Mouse (Mus musculus) urinary bladder, adult 18-20 months (tissue): ENCODE measurements around the gene Syt3.

Experiments used
- DNase-seq, 2 experiments: peaks; one replicate each; pipeline ENCODE4 v3.0.0; 2022; ENCODE audit warnings: low spot score in 2 of 2, mixed read lengths in 2 of 2

Gene Syt3

DNA sequence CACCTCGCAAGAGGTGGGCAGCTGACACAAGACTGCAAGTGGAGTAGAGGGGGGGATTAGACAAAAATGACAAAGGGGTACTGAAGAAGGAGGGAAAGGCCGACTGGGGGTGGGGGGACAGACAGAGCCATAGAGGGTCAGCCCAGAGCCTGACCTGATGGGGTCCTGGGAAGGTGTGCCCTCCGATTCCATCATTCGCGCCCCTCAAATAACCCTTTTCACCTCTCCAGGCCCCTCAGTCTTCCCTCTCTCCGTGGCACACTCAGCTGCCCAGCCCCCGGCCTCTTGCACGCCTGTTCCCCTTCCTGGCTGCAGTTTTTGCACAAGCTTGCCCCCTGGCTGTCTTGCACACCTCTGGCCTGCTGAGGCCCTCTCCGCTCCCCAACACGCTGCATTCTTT, 26.4 kb upstream of the Syt3 start:
- DNase-seq = no peak

DNA sequence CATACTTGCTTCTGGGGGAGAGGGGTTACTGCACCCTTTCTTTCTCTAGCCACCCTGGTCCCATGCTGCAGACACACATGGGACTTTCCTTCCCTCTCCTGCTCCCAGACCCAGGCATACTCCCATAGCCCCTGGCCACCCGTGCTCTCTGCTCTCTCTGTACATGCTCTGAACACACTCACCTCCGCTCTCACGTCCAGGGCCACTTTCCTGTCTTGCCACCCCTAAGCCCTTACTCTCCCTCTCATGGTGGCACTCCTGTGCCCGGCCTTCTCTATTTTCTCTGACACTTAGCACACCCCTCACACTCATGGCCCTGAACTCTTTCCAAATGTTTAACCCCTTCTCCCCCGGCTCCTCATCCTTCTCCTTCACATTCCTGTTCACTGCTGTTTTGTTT, 25.9 kb upstream of the Syt3 start:
- no peak for DNase-seq

DNA sequence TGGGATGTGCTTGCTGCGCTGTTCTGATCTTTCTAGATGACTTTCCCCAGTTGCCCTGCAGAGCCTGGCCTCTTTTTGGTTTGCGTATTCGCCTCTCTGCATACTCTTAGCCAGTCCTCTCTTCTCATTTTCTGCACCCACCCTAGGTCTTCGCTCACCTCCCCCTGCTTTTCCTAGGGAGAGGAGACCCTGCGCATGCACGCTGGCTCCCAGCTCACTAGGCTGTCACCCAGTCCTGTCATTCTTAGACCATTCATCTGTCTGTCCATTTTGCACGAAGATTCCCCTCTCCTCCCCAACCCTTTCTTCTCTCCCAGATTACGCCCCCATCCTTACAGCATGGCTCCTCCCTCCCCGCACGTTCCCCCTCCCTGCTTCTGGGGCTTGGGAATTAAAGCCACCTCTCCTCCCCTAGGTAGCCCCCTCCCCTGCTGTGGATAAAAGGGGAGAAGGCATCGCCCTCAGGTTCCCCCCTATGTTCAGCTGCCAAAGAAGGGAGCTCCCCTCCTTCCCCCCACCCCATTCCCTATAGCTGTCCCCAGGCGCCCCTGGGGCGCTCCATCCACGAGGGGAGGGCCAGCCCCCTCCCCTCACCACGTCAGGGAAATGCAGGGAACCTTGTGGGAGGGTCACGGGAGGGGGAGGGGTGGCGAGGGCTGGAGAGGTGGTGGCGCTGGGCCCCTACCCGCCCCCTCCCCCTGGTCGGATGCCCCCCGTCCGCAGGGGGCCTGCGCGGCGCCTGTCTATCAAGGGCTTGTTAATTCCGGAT, 24.8 kb upstream of the Syt3 start:
- DNase-seq = no peak

DNA sequence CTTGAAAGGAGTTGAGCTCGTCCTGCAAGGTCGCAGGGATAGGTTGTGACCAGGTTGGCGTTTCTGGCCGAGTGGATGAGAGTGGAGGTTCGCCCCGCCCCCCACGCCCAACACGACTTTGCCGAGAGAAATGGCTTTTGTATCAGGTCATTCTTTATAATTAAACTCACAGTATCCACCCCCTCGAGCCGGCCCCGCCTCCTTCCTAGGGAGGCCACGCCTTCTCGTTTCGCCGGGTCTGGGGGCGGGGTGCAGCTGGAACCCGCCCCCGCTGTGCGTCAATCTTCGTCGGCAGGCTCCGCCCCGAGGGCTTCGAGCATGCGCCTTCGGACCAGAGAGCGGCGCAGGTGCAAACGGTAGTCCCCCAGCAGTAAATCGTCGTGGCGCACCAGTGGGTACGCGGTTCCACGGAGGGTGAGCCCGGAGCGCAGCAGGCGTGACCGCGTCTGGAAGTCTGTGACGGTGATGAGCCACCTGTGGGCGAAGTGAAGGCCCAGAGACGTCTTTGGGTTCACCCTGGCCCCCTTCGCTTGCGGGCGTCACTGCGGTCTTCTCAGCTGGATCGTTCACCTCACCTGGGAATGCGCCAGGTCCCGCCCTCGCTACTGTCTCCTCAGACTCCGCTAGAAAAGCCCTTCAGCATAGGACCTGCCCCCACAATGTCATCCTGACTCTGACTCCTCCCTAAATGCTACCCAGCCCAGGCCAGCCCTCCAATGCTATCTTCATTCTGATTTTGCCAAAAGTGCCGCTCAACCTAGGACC, 23.8 kb upstream of the Syt3 start:
- peak; percentile 90 to 95 for DNase-seq

DNA sequence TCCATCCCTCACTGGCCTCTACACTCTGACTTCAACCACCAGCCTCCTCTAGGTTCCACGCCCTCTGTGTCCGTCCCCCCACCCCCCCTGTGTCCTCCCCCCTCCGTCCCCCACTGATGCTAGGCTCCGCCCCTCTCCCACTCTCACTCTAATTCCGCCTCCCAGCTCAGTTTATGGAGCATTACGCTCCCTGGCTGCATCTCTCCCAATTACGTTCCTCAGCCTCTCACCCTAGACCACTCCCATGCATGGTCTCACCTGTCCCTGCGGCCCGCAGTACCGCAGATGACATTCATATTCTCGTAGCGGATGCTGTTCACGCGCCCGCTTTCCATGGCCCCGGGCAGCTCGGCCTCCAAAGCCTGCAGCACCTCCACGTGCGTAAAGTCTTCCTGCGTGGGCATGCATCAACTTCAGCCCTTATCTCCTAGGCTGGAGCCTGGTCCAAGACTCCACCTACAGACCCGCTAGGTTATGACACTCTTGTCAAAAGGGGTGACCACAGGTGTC, 23.1 kb upstream of the Syt3 start:
- DNase-seq = no peak

DNA sequence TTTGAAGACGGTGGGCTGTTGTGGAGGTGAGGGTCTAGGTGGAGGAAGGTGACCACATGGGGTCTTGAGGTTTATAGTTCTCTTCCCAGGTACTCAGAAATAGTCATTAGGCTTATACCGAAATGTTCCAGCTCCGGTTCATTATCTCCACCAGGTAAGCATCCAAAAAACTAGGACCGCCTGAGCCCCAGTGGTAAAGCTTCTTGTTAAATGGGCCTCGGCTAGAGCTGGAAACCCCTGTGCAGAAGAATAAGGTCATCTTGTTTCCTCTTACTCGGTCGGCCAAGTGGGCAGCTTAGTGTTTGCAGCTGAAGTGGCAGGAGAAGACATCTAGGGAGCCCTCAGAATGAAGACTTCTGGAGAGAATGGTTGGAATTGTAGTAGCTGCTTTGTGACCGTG, 11.2 kb upstream of the Syt3 start:
- DNase-seq = no peak

DNA sequence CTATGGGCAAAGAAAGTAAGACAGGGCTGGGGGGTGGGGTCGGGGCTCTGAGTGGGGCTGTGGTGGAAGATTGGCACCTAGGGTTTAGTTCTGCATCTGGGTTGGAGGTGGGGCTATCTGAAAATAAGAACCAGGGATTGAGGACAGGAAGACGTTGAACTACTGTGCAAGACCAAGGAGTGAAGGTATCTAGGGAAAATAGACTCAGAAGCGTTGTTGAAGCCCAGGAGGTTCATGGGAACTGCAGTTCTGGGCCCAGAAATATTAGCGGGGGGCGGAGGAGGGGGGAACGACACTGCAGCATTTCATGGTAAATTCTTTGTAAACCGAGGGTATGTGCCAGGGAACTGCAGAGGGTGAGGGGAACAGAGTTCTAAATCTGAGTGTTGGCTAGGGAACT, 10.4 kb upstream of the Syt3 start:
- no peak for DNase-seq

DNA sequence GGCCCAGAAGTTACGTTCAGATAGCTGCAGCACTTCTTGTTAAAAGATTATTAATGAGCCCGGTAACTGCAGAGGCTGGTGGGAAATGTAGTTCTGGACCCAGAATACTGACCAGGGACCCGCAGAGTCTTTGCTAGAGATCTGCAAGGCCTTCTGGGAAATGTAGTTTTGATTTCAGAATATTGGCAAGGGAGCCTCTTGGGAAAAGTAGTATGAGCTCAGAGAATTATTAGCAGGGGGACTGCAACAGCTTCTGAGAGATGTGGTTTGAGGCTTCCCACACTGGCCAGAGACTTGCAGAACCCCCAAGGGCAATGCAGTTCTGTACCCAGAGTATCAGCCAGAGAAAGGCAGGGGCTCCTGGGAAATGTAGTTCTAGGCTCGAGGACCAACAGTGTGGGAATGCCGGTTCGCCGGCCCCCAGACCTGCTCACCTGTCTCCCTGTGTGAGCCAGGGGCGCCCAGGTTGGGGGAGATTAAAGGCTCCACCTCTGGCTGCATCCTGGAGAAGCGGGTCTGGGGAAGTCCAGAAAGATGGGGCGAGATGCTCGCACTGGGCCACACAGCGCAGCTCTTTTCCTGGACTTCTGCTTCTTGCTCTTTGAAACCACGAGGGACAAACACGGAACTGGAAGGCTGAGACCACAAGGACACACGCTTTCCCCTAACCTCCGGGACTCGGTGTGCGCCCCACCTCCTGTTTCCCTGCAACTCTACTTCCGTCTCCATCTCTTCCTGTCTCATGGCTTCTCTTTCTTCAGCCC, 9.8 kb upstream of the Syt3 start:
- peak; percentile 86 to 87 for DNase-seq

DNA sequence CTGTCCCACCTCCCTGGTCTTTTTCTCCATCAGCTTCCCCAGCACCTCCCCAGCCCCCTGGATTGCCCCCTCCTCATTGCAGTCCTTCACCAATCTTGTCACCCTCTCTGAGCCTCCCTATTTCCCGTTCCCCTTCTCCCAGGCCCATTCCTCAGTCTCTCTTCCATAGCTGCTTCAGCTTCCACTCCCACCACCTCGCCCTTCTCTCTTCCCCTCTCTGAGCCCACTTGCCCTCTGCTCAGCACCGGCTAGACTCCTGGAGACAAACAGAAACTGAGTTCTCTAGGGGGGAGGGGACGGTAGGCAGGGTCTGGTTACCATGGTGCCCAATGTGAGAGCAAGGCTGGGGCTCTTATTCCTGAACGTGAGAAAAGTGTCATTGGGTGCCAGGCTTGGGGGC, 9.1 kb upstream of the Syt3 start:
- no peak for DNase-seq

DNA sequence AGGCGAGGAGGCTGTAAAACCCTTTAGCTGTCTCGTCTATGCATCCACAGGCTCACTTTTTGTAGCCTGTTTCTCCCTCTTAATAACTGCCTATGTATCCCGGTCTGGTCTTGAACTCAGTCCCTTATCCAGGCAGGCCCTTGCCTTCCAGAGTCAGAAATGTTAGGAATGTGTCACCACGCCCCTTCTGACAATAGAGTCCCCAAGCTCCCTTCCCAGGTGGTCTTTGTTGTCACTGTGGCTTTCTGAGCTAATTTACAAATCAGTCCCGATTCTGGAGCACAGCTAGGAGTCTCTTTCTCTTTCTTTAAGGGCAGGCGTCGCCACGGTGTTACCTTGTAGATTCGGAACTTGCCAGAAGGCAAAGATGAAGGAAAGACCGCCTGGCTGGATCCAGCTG, 8.7 kb upstream of the Syt3 start:
- DNase-seq = no peak

DNA sequence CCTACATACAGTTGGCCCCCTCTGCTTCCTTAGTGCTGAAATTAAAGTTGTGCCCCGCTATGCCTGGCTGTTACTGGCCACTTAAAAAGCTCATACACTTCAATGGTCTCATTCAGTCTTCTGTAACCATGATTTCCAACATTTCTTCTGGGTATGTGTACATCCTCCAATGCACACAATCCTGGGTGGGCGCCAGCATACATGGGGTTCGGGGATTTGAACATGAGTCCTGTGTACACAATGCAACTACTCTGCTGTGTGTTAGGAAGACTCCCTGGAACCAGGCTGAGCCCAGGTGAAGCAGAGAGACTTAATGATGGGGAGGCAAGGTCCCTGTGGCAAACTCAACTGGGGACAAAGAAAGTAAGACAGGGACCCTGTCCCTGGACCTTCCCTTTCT, 8.1 kb upstream of the Syt3 start:
- no peak for DNase-seq

DNA sequence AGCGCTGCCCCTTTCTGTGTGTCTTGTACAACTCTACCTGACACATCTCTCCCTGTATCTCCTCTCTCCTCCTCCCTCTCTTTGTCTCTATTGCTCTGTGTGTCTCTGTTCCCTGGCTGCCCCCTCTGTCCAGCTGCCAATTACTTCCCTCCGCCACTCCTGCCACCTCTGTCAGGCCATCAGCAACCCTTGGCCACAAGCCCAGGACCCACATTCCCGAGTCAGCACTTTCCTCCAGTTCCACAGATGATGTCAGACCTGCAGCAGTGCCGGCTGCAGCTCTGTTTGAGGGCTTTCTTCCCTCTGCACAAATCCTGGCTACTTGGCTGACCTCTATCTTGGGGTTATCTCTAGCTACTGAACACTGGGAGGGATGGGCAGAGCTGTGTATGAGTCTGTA, 5.6 kb upstream of the Syt3 start:
- DNase-seq = no peak

DNA sequence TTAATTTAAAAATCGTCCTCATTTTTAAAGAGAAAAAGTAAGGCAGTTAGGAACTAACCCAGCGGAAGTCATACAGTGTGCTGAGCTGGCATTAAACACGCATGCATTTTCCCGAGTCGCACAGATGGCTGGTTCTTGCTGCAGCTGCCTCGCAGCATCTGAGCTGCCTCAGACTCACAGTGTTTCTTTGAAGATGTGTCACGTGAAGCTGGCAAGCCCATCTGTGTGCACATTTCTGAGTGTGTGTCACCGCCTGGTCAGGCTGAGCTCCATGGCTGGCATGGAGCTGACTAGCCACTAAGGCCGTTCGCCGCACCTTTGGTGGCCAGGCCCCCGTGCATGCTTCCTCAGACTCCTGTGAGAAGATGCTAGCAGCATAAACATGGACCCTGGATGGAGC, 1.4 kb upstream of the Syt3 start:
- no peak for DNase-seq

DNA sequence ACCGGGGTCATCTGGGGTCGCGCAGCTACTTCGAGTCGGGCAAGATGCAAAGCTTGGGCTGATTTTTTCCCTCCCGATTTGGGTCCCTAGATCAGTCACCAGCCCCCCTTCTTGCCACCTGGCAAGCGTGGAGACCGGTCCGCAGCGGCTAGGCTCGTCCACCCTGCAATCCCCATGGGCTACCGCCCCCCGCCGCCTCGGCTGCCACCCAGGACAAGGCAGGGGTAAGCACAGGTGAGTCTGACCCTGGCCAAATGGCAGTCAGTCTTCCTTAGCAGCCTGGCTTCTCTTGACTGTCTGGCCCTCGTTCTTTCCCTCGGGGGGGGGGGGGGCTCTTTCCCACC, 786 bp downstream of the Syt3 start:
- peak in 1 of 2 experiments; percentile 55 for DNase-seq

DNA sequence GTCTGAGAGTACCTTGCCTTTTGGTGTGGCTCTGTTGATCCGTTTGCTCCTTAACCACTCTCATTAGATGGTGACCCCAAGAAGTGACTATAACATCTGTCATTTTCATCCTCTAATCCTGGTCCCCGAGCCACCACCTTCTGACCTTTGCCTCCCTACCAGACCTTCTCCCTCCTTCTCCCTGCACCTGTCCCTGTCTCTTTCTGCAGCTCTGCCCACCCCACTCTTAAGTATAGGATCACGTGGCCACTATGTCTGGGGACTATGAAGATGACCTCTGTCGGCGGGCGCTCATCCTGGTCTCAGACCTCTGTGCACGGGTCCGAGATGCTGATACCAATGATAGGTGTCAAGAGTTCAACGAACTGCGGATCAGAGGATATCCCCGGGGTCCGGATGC, 1.8 kb downstream of the Syt3 start, which contains the start of gene 1700008O03Rik:
TSS of gene 1700008O03Rik (minus strand) at position 101 of the 400 bp plus-strand sequence.
- no peak for DNase-seq

DNA sequence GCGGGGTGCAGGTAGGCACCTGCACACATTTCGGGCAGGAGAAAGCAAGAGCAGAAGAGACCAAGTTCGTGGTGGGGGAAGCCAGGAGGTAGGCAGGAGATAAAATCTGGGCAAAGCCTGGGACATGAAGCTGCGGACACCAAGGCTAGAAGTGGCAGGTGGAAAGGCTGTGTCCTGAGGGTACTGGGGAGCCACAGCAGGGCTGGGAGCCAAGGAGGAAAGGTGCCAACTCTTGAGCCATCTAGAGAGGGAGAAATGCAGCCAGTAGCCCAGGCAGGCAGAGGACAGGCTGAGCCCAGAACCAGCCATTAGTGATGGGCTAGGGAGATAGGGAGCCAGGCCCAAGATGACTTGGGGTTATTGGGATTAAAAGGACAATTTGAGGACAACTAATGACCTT, 7.9 kb downstream of the Syt3 start:
- no peak for DNase-seq

DNA sequence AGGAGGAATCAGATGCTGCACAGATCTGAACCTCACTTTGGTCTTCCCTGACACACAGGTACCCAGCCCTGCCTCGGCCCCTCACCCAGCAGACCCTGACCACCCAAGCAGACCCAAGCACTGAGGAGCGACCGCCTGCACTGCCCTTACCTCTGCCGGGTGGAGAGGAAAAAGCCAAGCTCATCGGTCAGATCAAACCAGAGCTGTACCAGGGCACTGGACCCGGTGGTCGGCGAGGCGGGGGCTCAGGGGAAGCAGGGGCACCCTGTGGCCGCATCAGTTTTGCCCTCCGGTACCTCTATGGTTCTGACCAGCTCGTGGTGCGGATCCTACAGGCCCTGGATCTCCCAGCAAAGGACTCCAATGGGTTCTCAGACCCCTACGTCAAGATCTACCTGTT, 8.4 kb downstream of the Syt3 start:
- DNase-seq = no peak

DNA sequence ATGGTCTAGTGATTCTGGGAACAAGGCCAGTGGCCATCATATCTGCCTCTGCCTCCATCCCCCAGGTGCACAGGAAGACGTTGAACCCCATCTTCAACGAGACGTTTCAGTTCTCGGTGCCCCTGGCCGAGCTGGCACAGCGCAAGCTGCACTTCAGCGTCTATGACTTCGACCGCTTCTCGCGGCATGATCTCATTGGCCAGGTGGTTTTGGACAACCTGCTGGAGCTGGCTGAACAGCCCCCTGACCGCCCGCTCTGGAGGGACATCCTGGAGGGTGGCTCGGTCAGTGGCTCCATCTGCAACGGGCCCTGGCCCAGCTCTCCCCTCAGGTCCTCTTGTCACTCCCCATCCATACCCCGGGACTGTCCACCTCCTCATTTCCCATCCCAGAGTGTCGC, 9.4 kb downstream of the Syt3 start:
- DNase-seq = no peak

DNA sequence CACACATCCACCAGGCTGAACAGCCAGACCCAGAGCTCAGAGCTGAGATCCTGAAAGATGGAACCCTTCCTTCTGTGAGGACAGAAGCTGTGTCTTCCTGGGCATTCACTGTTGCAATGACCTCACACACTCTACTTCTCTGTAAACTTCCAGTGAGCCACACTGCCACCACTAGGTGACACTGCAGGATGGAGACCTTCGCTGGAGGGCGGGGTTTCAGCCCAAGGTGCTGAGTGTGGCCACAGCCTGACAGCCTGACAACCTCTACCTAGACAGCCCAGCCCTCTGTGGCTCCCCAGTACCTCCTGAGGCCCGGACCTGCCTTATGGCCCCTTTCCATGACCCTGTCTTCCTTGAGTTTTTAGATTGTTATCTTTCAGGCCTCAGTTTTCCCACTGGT, 14.7 kb downstream of the Syt3 start:
- DNase-seq = peak in 1 of 2 experiments; percentile 16

DNA sequence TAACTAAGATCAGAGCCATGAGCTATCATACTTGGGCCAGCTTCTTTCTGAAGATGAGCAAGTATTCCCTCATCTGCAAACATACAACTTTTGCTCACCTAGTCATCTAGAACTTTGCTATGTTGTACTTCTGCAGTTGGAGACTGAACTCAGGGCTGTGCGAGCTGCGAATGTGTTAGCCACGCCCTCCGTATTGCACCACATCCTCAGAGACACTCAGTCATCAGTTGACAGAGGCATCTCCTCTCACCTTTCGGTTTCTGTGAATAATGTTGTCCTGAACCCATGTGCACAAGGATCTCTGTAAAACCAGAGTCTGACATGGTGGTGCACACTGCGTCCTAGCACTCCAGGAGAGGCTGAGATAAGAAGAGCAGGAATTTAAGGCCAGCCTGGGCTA, 17.8 kb downstream of the Syt3 start:
- DNase-seq = no peak

DNA sequence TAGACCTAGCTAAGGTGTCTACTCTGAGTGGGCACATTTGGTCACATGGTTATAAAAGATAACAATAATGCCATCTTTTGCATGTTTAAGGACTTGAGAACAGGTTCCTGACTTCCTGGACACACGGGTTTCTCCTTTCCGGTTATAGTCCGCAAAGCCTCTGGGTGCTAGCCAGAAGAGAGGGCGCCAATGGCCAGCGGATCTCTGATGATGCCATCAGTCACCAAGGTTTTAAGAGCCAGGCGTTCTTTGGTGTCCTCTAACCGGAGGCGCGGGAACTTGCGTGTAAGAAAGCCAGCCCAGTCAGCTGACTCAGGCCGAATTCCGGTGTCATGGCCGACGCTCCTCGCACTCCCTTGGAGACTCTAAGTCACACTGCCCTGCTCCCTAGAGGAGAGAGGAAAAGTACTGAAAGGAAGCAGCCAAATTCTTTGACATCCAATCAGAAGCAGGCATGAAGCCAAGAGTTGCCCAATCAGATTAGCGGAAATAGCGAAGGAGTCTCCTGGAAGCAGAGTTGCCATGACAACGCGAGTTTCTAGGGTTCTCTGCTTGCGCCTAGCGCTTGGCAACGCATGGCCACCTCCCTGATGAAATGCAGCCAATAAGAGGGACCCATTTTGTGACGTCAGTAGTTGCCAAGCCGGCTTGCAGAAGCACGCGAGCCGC, 21.6 kb downstream of the Syt3 start:
- DNase-seq = peak; percentile 40 to 78

DNA sequence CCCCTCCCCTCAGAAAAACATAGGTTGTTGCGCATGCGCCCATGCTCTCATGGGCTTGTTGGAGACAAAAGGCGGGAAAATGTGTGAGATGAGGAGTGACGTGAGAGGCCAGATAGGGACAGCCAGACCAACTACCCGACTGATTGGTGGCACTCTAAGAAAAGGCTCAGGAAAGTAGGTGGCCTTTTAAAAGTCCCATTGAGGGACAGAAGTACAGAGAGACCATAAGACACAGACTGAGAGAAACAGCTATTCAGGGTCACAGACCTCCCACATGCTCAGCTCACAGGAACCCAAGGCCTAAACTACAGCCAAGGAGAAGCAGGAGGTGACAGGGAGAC, 22.1 kb downstream of the Syt3 start:
- no peak for DNase-seq
